Mouse (Mus musculus) heart, postnatal 36 days (tissue): ENCODE measurements at regions not wholly inside any gene's neighbourhood (a gene's known extent, or its start where the extent isn't known, plus 50 kb on each side); places are given as distances from the start of the nearest gene placed in this dataset.
A peak's percentile ranks its signal among the peaks of the same experiment; 100 is the strongest.
"Not testable (repeated sequence)": the region's sequence is repeated elsewhere in the genome, so short reads cannot be mapped to it uniquely, and the experiment has no call there.

Source experiments
- DNase-seq, 2 experiments: peaks; one replicate each; pipeline ENCODE4 v3.0.0; 2021 to 2022
- intact Hi-C: fragments of 180-260 bp; cut with DNase I; formaldehyde crosslinking; loops from one replicate; pipeline ENCODE4 v1.15.1; 2025

DNA sequence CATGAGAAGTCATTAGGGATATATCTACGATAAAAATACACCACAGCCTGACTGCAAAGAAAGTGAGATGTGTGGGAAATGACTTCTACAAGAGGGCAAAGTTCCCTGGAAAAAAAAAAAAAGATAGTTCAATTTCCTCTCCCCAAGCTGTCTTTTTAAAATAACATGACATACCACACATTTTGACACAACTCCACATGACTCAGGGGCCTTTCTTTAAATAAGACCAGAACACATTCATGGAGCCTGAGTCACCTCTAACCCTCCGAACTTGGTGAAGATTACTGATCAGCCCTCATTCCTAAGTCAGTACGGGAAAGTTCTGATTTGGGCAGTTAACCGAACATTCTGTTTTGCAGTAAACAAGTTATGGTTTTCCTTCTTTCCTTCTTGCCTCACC is 515.6 kb upstream of the Klf6 start:
- peak in 1 of 2 experiments; percentile 19 for DNase-seq
- intact Hi-C loops, result loop anchor here (5.0 kb wide), 3 partner anchors 87 to 522 kb away; no protein-coding TSS in a partner anchor

- intact Hi-C loops, result loop anchor here (5.0 kb wide), 3 partner anchors 85 to 520 kb away; no protein-coding TSS in a partner anchor
- DNase-seq, result peak; percentile 27 to 47
Observed at GRCm38 (mm10) chr13:5347503-5348469, 513.5 kb upstream of the Klf6 start.

GRCm38 (mm10) chr13:5367058-5367797 is 494.1 kb upstream of the Klf6 start:
- no peak for DNase-seq
- intact Hi-C loops, result no loop called here

GRCm38 (mm10) chr13:5370007-5370406 is 491.3 kb upstream of the Klf6 start:
- intact Hi-C loops, result no loop called here
- DNase-seq, result no peak

GRCm38 (mm10) chr13:5373191-5373590 is 488.1 kb upstream of the Klf6 start:
- intact Hi-C loops, result no loop called here
- no peak for DNase-seq

- DNase-seq, result no peak
- intact Hi-C loops, result no loop called here
Observed at GRCm38 (mm10) chr13:5408226-5408804, 453.0 kb upstream of the Klf6 start.

DNA sequence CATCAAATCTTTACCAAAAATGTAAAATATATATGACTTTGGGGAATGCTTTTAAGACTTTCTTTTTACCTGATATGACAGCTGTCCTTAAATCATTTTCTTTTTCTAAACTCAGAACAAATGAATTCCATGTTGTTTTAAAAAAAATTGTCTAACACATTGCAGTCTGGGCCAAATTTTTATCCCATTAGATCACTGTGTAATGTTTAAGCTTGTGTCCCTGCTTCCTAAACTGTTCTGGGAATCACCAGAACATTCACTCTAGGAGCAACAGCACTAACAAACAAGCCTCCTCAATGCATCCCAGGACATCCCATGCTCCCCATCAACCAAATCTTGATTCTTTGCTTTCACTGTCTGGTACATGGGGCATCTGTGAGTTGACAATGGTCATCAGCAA is 449.2 kb upstream of the Klf6 start:
- no peak for DNase-seq
- intact Hi-C loops, result no loop called here

- DNase-seq, intact Hi-C loops: not testable (repeated sequence)
Observed at GRCm38 (mm10) chr13:5413009-5413408, 448.3 kb upstream of the Klf6 start.

GRCm38 (mm10) chr13:5424110-5424509 is 437.2 kb upstream of the Klf6 start:
- peak; percentile 37 to 42 for DNase-seq
- intact Hi-C loops, result no loop called here

DNA sequence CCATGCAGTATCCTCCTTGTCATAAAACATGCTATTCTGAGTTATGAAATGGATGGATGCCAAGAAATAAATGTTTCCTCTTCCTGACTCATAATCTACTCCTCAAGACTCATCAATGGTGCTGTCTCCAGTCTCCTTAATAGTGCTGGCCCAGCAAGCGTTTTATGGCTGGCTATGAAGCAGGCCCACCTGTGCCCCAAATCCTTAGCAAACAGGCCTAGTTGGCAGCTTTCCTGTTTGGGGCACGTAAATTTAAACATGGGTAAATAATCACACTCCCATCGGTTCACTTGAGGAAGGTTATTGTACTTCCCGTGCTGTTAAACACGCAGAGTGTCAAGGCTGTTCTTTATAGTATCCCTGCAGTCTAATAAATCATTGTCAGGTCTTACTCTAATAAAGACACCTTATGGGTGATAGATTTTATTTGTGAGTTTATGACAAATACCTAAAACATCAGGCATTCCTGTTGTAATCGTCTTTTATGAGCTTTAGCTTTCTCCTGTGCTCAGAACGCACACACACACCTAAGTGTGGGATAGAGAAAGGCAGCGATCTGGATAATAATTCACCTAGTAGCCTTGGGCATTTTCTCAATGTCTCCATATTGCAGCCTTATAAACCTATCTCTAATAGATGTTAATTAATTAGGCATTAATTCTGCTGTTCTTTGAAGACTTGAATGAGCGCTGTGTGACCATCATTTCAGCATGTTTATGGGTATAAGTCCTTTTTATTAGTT is 435.6 kb upstream of the Klf6 start:
- DNase-seq, result no peak
- intact Hi-C loops, result no loop called here

GRCm38 (mm10) chr13:5433652-5434051 is 427.6 kb upstream of the Klf6 start:
- no peak for DNase-seq
- intact Hi-C loops, result loop anchor here (5.0 to 10.0 kb wide), 4 partner anchors 86 to 769 kb away; no protein-coding TSS in a partner anchor

DNA sequence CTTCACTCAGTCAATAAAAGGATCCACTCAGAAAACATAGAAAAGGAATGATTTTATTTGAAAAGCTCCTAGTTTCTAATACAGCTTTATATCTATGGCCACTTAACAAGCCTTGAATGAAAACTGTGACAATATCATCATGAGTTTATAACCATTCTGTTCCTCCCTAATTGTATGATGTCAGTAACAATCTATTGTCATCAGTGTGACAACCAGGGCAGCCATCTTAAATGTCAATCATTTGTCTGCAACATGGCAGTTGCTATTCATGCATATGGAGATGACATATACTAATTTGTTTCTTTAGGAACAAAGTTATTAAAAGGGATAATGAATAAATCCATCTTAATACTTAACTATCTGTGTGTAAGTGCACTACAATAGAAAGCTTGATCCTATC is 426.2 kb upstream of the Klf6 start:
- intact Hi-C loops, result loop anchor here (5.0 to 10.0 kb wide), 5 partner anchors 157 to 1037 kb away; no protein-coding TSS in a partner anchor
- DNase-seq, result no peak

DNA sequence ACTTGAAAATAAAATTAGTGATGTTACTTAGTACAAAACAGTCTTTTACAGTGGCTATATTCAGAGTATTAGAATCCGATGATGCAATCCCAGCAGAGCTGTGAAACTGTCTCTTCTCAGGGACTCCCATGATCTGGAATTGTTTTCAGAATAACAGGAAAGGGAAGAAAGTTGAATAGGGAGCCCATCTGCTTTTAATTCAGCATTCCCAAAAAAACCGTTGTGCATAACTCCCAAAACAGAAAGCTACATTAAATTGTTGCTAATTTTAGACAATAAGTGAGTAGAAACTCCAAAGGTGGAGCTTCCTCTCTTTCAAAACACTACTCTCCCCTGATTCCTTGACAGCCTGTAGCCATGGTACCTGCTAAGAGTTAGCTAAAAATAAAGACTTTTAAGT is 425.1 kb upstream of the Klf6 start:
- no peak for DNase-seq
- intact Hi-C loops, result loop anchor here (2.0 to 10.0 kb wide), 6 partner anchors 156 to 1036 kb away; no protein-coding TSS in a partner anchor

GRCm38 (mm10) chr13:5440454-5440853 is 420.8 kb upstream of the Klf6 start:
- DNase-seq, result no peak
- intact Hi-C loops, result no loop called here

- DNase-seq, result no peak
- intact Hi-C loops, result no loop called here
Observed at GRCm38 (mm10) chr13:5444759-5445478, 416.4 kb upstream of the Klf6 start.

GRCm38 (mm10) chr13:5448601-5449000 is 412.7 kb upstream of the Klf6 start:
- no peak for DNase-seq
- intact Hi-C loops, result no loop called here

DNA sequence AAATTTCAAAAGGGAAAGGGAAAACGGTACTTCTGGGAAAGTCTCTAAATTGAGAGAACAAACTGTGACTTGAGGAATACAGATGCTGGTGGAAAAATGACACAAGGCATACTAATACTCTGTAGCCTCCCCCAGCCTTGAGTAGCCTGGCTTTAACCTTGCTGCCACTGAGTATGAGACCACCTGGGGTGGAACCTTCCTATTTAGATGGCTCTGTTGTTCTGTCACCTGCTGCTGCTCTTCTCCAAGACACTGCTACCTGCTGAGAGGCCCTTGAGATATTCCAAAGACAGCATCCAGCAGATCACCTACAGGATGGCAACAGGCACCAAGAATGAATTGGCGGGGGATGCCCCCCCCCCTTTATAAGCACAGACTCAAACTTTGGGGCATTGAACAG is 380.5 kb upstream of the Klf6 start:
- no peak for DNase-seq
- intact Hi-C loops, result no loop called here

GRCm38 (mm10) chr13:5492266-5492665 is 369.0 kb upstream of the Klf6 start:
- no peak for DNase-seq
- intact Hi-C loops, result no loop called here

DNA sequence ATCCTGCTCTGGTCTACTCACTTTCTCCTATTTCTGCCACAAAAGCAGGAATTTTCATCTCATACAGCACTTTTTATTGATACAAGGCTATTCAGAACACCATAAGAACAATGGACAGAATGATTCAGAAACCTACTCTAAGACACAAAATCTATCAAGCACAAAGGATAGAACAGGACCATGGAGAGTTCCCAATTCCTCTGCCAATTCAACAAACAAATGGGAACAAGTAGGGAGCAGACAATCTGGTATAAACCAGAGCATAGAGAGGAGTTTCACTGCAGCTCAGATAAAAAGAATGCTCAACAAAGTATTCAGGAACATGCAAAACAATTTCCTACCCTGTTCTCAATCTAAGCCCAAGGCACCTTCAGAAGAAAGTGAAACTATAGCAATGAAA is 363.7 kb upstream of the Klf6 start:
- DNase-seq, result no peak
- intact Hi-C loops, result no loop called here

DNA sequence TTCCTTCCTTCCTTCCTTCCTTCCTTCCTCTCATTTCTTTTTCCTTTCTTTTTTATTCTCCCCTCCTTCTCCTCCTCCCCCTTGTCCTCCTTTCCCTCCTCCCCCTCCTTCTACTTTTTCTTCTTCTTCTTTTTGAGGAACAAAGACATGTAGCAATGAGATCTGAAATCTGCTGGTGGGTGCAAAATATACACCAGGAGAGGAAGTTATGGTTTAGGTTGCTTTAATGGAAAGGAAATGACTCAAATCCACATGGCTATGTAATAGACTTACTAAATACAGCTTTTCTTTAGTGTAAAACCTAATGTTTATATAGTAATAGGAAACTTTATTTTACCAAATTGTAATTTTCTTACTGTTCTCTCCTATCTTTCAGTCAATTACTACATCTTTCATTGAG is 349.5 kb upstream of the Klf6 start:
- DNase-seq, result no peak
- intact Hi-C loops, result no loop called here
